Mouse (Mus musculus): ENCODE data around the gene Efna5. TPM values are rescaled to one million over a fixed set of nuclear protein-coding genes. Genes with fewer than 3 reads are reported as not detected.

Efna5 gene
- total RNA-seq, 1 experiment from 2014 or later = 25.2 TPM

DNA sequence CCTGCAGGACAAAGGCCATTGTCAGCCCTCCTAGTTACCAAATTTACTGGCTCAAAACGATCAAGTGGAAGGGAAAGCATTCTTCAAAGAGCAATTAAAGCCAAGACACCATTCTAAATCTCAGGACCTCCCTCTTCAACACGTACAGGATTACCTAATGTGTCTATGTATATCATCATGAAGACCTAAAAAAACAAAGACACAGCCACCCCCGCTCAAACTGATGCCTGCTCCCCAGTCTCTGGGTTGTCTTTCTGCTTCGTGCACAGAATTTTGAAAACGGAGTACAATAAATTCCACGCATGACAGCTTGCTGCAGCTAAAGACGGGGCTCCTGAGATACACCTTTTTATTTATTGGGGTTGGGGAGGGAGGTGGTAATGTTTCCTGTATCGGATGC, 133.7 kb downstream of the Efna5 start:
- no peak for DNase-seq

DNA sequence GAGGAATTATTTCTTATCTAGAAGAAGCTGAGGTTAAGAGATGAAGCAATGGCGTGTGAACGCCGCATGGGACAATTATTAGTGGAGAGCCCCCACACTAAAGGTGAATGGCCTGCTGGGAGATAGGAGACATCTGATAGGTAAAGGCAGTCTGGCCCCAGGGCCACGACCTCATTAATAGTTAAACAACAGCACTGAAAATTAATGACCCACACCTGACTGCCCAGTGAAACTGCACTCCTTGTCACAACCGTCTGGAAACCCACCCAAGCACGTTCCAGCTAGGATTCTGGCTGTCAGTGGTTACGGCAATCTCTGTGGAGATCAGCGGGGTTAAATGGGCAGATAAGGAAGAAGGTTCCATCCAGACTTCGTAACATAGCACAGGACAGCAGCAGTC, 134.3 kb downstream of the Efna5 start:
- DNase-seq = no peak

DNA sequence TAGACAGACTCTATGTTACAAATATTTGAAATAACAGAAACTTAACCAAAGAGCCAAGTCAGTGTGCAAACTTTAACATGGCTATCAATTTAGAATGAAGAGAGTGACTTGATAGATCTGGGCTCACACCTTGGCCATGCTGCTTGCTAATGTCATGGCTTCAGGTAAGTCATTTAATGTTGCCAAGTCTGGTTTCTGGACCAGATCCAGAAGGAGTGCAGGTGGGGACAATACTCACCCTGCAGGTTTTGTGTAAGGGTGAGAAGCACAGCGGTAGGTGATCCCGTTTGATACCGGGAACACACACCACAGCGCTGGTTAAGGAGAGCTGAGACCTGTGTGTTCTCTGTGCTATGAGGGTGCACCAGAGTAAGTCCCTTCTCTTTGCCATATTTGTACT, 135.8 kb downstream of the Efna5 start:
- DNase-seq = no peak

DNA sequence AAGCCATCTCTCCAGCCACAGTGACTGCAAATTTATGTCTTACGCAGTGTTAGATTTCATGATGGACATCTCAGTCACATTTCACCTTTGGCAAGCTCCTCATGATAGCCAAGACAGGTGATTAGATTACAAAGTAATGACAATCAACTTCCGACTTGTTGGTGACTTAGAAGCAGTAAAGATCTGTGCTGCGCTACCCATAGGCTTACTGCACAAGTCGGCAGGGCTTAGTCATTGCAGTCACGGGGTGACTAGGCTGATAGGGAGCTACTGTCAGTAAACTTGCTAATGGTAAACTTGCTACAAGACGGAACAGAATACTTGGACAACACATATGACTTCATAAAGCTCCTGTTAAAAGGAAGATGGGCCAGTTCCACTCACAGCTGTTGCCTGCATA, 136.9 kb downstream of the Efna5 start:
- no peak for DNase-seq

DNA sequence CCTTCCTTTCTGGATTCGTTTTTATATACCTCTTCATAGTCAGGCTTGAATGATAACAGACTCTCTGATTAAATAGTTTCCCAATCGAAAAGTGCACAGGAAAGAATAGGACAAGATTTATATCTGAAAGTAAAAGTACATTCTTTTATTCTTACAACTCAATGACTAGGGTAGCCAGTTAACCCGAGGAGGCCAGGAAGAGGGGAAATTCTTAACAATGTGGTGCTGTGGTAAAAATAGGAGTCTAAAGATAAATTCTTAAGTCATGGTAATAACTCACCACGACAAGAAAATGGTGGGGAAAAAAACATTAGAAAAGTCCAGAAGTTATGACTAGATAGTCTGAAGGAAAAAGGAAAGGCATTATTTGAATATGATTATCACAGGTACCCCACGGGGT, 139.4 kb downstream of the Efna5 start:
- DNase-seq = no peak

DNA sequence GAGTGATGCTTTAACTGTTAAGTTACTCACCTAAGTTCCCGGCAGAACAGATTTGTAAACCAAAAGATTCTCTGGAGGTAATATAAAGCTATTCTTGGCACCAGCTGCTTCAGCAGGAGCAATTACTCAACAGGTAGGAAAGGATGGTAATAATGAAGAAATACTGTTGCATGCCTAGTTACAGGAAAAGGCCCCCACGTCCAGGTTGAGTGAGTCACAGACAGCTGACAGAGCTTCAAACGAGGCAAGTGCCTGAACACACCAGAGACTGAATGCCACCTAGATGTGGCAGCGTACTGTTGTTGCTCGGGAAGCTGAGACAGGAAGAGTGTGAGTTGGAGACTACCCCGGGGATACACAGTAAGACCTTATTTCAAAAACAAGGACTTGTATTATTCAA, 140.1 kb downstream of the Efna5 start:
- DNase-seq = no peak

DNA sequence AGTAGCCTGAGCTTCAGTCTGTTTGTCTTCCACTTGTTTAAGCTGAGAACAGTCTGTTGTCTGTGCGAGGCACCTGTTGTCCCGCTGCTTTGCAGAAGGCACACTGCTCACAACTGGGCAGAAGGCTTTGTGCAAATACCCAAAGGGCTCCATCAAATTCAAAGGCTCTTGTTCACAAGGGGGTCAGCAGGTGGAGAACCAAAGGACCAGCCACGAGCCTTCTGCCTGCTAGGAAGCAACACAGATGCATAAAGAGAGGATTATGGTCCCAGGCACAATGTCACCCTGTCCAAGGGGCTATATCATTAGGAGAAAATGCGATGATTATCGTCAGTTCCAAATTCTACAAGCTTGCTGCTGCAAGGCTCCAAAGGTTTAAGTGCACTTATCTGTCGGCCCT, 141.1 kb downstream of the Efna5 start:
- DNase-seq = no peak

DNA sequence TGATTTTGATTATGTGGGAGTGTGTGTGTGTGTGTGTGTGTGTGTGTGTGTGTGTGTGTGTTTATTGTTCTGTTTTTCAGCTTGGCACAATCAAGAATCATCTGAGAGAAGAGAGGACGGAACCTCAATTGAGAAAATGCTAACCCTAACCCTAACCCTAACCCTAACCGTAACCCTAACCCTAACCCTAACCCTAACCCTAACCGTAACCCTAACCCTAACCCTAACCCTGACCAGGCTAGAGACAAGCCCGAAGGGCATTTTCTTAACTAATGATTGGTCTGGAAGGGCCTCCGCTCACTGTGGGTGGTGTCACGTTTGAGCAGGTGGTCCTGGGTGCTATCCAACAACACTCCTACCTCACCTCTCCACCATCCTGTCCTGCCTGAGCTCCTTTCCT, 143.7 kb downstream of the Efna5 start:
- no peak for DNase-seq

DNA sequence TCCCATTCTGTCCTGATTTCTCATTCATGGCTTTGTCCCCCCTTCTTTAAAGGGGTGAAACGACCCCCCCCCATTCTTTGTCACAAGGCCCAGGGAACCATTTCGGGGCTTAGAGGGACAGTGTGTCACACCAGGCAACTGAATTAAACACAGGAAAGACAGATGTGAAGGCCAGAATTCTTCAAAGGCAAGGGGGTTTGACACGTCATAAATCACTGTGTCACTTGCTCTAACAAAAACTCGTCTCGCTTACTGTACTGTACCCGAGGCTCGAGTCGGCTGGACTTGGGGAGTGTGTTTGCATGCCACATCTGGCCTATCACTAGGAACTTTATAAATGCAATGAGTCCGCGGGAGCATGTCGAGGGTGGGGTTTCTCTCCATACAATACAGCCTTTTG, 145.2 kb downstream of the Efna5 start:
- DNase-seq = peak; percentile 8

DNA sequence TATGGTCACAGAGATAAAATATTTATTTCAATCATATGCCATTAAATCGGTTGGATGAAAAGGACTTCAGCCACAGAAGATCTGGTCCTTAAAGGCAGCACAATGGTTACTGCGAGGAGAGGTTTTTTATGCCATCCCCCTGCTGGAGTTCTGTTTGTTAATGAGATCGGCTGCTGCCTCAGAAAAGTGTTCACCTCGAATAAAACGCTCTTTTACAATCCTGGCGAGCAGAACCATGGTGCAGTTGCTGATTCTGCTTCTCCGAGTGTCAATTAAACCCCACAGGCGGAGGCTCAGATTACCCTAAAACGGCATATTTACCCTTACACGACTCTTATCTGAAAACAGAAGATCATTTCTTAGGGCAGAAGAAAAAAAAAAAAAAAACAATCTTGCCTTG, 146.2 kb downstream of the Efna5 start:
- no peak for DNase-seq

DNA sequence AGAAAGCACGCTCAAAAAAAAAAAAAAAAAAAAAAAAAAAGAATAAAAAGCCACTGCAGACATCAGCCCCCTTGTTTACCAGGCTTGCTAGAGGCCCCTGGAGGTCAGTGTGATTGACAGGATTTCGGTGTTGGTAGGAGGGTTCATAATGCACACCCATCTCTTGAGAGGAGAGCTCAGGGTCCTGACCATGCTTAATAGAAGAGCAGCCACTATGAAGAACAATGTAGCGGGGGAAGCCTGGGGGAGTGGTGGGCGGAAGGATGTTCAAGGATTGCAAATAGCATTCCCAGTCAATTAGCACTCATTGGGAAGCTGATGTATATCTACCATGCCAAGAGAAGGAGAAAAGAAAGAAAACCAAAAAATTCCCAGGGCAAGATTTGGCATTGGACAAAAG, 147.1 kb downstream of the Efna5 start:
- no peak for DNase-seq

DNA sequence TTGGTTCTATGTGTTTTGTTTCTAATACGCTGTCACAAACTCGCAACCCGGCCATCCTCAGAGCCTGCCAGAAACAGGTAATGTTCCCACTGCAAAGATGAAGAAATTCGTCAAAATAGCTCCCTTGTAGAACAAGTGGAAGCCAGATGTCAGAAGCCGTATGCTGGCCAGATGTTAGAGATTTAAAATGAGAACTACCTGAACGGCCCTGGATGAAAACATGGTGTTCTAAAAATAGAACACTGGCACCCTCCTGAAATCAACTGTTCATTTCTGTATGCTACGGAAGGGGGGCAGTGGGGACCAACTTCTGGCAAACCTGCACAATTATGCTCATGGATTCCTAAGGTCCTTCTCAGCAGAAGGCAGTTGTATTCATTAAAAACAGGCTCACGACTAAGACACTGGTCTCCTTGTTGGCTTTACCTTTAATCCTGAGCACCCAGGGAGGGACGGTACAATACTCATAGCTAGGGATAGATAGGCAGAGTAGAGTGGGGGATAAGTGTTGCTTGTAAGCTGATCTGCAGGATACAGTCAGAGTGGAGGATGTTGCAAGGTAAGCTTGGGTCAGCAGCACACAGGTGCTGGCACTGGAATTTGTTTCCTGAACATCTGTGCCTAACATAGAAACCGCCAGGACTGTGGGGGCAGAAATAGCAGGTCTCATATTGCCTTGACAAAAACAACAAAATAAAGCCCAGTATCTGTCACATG, 151.2 kb downstream of the Efna5 start:
- no peak for DNase-seq

DNA sequence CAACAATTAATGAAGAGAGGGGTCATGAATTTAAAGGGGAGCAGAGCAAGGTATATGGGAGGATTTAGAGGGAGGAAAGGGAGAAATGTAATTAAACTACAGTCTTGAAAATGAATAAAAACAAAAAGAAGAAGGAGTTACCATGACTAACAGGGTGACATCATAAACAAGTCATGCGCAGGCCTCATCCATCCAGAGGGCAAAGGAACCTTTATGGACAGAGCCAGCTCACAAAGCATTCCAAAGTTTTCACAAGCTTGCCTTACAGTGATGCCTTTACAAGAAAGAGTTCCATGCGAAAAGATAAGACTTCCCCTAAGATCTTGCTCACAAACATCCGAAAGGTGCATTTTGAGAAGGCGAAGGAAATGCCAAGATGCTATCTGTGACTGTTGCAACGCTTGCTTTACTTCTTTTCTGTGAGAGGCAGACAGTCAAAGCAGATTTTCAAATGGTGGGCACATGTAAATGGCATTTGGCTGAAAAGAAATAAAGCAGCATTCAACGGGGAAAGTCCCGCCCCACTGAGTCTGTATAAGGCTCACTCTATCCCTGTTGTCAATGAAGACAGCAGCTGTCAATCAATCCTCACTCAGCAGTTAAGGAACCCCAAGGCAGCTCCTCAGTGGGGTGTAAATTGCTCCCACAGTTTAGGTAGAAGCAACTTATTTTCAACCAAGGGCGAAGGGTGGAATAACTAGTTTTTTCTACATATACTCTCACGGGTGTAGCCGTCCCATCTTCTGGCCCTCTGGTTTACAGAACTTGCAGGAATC, 152.8 kb downstream of the Efna5 start:
- DNase-seq = no peak

DNA sequence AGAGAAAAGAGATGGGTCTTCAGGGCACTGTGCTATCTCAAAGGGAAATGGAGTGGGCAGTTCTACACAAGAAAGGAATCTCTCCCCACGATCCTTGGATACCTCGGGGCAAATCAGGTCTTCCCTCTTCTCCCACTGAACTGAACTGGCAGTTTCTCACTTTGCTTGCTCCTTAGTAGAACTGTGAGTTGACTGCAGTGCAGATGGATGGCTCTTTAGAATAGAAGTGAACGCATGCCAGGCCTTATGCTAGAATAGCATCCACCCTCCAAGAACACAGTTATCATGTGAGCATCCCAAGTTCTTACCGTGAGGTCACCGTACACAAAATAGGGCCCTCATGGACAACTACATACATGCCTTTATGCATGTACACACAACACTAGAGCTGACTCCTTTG, 155.0 kb downstream of the Efna5 start:
- DNase-seq = no peak

DNA sequence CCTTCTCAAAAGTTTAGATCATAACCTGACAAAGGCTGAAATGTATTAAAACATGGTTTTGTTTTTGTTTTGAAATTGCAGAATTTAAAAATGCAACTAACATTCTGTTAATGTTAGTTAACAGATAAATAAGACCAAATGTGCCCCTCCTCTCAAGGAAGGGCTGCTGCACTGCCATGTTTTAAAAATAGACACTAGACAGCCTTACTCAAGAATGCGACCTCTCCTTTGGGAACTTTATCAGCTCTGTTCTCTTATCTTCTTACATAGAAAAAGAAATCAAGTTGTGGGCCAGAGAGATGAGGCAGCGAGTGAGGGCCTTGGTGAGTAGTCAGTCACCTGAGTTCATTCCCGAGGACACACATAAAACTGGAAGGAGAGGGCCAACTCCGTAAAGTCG, 158.2 kb downstream of the Efna5 start:
- no peak for DNase-seq

DNA sequence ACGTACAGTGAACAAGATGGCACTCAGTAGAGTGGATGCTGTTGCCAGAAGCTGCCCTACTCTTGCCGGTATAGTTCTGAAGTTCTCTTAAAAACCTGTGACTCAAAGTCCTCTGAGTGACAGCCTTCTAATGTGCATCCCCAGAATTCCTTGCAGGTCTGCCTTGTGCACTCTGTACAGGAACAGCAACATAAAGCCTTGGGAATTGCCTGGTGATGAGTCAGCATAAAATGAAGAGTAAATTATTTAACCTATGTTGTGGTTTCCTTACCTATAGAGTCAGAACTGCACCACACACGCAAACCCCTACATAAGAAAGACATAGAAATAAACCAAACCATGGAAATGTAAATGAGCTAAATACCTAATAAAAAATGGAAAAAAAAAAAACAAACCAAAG, 159.5 kb downstream of the Efna5 start:
- no peak for DNase-seq

DNA sequence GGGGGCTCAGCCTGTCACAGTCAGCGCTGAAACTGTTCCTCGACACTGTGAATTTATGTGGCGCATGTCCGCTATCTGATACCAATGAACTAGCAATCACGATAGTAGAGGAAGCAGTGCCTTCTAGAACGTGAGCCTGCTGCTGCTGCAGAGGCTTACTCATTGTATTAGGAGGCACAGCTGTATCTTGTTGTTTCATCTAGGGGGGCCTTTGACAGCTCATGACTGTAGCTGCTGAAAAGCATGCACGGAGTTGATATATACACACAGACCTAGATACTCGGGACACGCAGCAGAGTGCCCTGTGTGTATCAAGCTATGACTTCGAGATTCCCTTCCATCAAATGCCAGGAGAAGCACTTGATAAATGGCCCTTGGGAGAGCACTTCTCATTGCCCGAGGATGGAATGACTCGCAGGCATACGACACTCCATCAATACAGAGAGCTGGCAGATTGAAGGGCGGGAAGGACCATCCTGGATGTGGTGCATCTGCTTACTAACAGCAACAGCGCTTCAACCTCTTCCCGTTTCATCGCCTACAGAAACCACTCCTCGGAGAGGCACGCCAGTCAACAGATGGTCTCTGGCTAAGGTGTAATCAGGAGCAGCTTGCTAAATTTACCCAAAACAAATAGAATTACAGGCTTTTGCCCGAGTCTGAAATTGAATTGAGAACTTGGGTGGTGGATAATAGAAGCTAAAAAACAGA, 160.2 kb downstream of the Efna5 start:
- no peak for DNase-seq

DNA sequence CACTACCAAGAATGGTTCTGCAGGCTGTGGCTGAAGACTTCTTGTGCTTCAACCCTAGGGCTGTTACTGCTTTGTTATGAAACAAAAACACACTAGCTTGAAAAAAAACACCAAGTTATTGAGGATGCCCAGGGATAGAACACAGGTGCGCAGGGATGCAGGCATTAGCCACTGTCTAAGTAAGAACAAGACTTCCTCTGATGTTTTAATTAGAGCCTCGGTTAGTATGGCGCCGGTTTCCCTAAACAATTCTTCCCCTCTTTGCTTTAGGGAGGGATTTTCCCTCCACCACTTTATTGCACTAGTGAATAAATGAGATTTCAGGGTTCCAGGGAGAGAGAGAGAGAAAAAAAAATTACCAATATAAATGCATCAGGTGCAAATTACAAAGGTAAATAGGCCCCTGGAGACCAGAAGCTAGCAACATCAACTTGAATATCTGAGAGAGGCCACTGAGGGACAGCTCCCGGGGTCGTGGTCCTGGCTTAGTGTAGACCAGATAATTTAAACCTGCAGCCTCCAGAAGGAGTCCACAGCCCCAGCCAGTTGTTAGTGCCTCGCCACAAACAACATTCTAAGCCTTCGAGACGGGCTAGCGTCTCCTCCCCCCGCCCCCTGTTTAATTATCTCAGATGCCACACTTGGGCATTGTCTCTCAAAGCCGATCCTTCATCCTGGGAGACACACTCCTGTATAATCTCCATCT, 163.5 kb downstream of the Efna5 start:
- no peak for DNase-seq

DNA sequence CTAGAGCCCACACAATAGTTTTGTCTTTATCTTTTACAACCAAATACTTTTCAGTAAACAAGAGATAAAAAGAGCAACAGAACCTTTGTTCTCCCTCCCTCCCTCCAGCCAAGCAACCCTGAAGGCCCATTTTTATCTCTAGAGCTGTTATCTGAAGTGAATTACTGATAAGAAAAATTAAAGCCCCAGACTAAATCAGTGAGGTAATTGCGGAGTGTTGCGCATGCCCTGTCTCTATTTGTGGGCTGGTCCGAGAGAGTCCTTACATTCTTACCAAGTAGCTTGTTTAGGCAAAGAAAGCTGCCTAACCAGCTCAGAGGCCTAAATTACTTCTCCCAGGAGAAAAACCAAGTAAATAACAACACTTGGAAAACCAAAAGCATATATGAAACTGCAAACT, 167.7 kb downstream of the Efna5 start:
- no peak for DNase-seq

DNA sequence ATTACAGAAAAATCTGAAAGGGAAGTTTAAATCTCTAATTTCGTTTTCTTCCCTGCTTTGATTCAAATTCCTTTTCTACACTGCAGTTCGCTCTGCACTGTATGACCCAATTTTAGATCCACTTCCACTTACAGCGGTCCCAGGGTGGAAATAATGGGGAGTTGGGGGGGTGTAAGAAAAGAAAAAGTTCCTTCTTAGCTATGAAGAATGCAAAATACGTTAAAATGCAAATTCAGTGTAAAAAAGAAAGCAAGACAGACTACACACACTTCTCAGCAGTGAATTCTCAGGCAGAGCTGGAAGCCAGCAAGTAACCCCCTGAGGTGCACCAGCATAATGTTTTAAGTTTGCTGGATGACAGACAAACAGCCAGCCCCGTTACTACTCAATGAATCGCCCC, 174.7 kb downstream of the Efna5 start:
- no peak for DNase-seq

DNA sequence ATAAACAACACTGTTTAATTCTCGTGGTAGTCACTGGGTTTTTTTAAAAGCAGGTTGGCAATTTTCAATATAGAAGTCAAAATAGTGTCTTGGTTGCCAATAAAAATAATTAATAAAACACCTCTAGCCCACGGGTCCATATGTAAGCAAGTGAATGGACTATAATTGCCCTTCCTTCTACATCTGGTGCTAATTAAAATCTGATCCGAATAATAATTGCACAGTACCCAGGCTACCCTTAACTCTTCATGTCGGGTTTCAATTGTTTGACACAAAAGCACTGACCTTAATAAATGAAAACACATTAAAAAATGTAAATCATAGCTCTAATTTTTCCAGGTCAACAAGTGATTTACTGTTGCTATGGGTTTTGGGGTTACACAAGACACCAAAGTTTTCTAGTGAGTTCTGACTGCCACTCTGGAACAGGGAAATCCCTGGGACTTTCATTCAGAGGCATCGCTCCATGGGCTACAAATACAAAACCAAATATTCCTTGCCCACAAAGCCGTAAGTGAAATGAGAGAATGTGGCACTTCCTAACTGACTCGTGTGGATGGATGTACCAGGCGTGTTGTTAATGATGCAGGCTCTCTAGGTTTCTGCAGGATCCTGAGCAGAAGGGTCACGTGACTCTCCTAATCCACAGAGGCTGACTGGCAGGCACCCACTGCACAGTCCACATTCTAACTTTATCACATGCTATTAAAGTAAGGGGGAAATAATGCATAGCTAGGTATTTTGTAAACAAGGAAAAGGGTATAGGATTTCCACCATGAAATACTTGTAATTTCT, 178.9 kb downstream of the Efna5 start:
- DNase-seq = no peak

All from adrenal gland, postnatal 14 days (tissue).